Mouse (Mus musculus) liver, embryonic 14.5 days (tissue): ENCODE data around the gene Soga3. TPM values are rescaled to one million over a fixed set of nuclear protein-coding genes. Genes with fewer than 3 reads are reported as not detected.

Experiments used
- ATAC-seq: fragments of 200-750 bp; cut with Nextera tagmentation; 2 replicates; pipeline ENCODE4 v1.8.0; 2017; ENCODE audit warnings: moderate number of reproducible peaks, mild to moderate bottlenecking, moderate library complexity; ENCODE audit not compliant: insufficient read depth
- DNase-seq, 3 experiments: peaks; one replicate each; pipeline ENCODE4 v3.0.0-alpha.2; 2012 to 2013; ENCODE audit warnings: low read depth in 3 of 3, low spot score in 3 of 3
- H3K27ac ChIP-seq: fragments of 300-500 bp; sonication (generic); 2 replicates; pipeline ENCODE4 v1.5.1; 2014; ENCODE audit warnings: moderate library complexity, mild to moderate bottlenecking, control low read depth, inconsistent platforms
- H3K27me3 ChIP-seq: fragments of 300-500 bp; sonication (generic); 2 replicates; pipeline ENCODE4 v1.6.1; 2014; ENCODE audit warnings: mild to moderate bottlenecking, low read length, moderate library complexity; ENCODE audit not compliant: control insufficient read depth, insufficient read depth
- H3K36me3 ChIP-seq: fragments of 300-500 bp; sonication (generic); replicated peaks from 2 replicates; pipeline ENCODE4 v1.6.1; 2014; ENCODE audit warnings: low read depth; ENCODE audit not compliant: control insufficient read depth, insufficient read depth
- H3K4me1 ChIP-seq, 2 experiments: fragments of 200-500 bp in 1 of 2; fragments of 300-500 bp in 1 of 2; sonication (generic) in 1 of 2; replicated peaks; 2 replicates each; pipeline ENCODE4 v1.6.1; 2012 to 2014; ENCODE audit warnings: antibody characterized with exemption in 1 of 2, inconsistent platforms in 1 of 2, low read length in 1 of 2; ENCODE audit not compliant: control insufficient read depth in 2 of 2, insufficient read depth in 2 of 2
- H3K4me2 ChIP-seq: fragments of 300-500 bp; sonication (generic); 2 replicates; pipeline ENCODE4 v1.6.1; 2014; ENCODE audit warnings: low read depth, mild to moderate bottlenecking, control low read depth, moderate library complexity
- H3K4me3 ChIP-seq, 2 experiments: fragments of 200-500 bp in 1 of 2; fragments of 300-500 bp in 1 of 2; sonication (generic) in 1 of 2; 2 replicates each; pipeline ENCODE4 v1.5.1; 2012 to 2014; ENCODE audit warnings: low read depth in 2 of 2, low read length in 2 of 2, mild to moderate bottlenecking in 2 of 2, control low read depth in 1 of 2, inconsistent platforms in 1 of 2, moderate library complexity in 1 of 2; ENCODE audit not compliant: insufficient read depth in 1 of 2
- H3K9ac ChIP-seq: fragments of 300-500 bp; sonication (generic); replicated peaks from 2 replicates; pipeline ENCODE4 v1.6.1; 2014; ENCODE audit warnings: mild to moderate bottlenecking, control low read depth, moderate library complexity
- H3K9me3 ChIP-seq: fragments of 300-500 bp; sonication (generic); 2 replicates; pipeline ENCODE4 v1.6.1; 2016; ENCODE audit warnings: low read length, mixed read lengths; ENCODE audit not compliant: control insufficient read depth
- CTCF ChIP-seq: IDR thresholded peaks from 2 replicates; pipeline ENCODE4 v1.5.1; 2016; ENCODE audit warnings: antibody characterized with exemption, low read depth, control low read depth
- EP300 ChIP-seq: IDR thresholded peaks from 2 replicates; pipeline ENCODE4 v1.6.1; 2016; ENCODE audit warnings: antibody characterized with exemption, low read depth
- WGBS: fragments of 180-500 bp; shearing (Covaris S2); extraction: QIAGEN DNeasy Blood & Tissue Kit; methylation state at CpG from one replicate; pipeline ENCODE4 v1.1.7; 2014; ENCODE audit not compliant: insufficient replicate concordance; 5-methylcytosine and 5-hydroxymethylcytosine counted together
- polyA plus RNA-seq, 2 experiments: library from polyadenylated mRNA; depleted of rRNA in 1 of 2; stranded (reverse) in 1 of 2; unstranded in 1 of 2; fragments of >200 nt; fragmentation: Nextera tagmentation in 1 of 2; extraction: Ambion mirVana in 1 of 2; gene quantifications; 2 replicates each; pipeline versions ENCODE4 v1.2.1 to v1.2.3; 2012 to 2014

Gene Soga3
- polyA plus RNA-seq, 2 experiments = 0.02 TPM; not detected in 1

- DNase-seq (no peak), ATAC-seq (no peak)
- TF ChIP-seq EP300 (no peak), CTCF (no peak)
- Histone ChIP-seq H3K4me2 (no peak overlapping the region), H3K36me3 (no peaks in the 10 kb centered on the region), H3K4me1 (no peaks in the 10 kb centered on the region), H3K9me3 (no peaks in the 10 kb centered on the region), H3K4me3 (no peak overlapping the region), H3K27me3 (no peaks in the 10 kb centered on the region), H3K27ac (no peak overlapping the region), H3K9ac (no peak overlapping the region)
- 59% methylated on average over 2 of the region's 2 CpGs for WGBS
Observed at GRCm38 (mm10) chr10:29161664-29162063, 18.0 kb downstream of the Soga3 start.

- no peaks in the 10 kb centered on the region for H3K4me1 ChIP-seq
- DNase-seq (no peak), ATAC-seq (no peak)
- H3K4me2 ChIP-seq = no peak overlapping the region
- no peak overlapping the region for H3K27ac ChIP-seq
- H3K9ac ChIP-seq = no peak overlapping the region
- no peaks in the 10 kb centered on the region for H3K36me3 ChIP-seq
- no peak overlapping the region for H3K4me3 ChIP-seq
- no peak for TF ChIP-seq CTCF
- no peak for TF ChIP-seq EP300
- H3K9me3 ChIP-seq = no peaks in the 10 kb centered on the region
- 43% methylated on average over 2 of the region's 2 CpGs for WGBS
- no peaks in the 10 kb centered on the region for H3K27me3 ChIP-seq
Observed at GRCm38 (mm10) chr10:29173778-29174177, 30.1 kb downstream of the Soga3 start.

DNA sequence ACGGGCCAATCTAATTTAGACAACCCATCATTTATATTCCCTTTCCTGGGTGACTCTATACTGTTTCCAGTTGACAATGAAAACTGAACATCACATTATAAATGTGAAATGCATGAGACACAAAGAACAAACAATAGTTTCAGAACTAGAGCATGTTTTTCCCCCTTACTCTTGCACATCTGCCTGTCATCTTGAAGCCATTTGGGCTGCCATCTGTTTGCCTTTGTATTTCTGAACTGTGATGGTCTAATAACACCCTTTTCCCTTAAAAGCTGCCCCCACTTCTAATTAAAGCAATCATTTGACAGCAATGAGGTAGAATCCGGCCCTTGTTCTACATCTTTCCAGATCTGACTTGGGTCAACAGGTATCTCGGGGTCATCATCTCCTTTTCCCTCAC lies 32.0 kb downstream of the Soga3 start:
- WGBS = 53% methylated on average over 3 of the region's 3 CpGs
- Histone ChIP-seq H3K4me3 (no peak overlapping the region), H3K4me1 (no peaks in the 10 kb centered on the region), H3K36me3 (no peaks in the 10 kb centered on the region), H3K9ac (no peak overlapping the region), H3K4me2 (no peak overlapping the region), H3K27ac (no peak overlapping the region), H3K27me3 (no peaks in the 10 kb centered on the region), H3K9me3 (no peaks in the 10 kb centered on the region)
- DNase-seq (no peak), ATAC-seq (no peak)
- no peak for TF ChIP-seq EP300
- TF ChIP-seq CTCF = no peak

GRCm38 (mm10) chr10:29176881-29177280 lies 33.2 kb downstream of the Soga3 start:
- TF ChIP-seq CTCF (no peak), EP300 (no peak)
- 61% methylated on average over 4 of the region's 4 CpGs for WGBS
- H3K27me3 ChIP-seq = no peaks in the 10 kb centered on the region

DNA sequence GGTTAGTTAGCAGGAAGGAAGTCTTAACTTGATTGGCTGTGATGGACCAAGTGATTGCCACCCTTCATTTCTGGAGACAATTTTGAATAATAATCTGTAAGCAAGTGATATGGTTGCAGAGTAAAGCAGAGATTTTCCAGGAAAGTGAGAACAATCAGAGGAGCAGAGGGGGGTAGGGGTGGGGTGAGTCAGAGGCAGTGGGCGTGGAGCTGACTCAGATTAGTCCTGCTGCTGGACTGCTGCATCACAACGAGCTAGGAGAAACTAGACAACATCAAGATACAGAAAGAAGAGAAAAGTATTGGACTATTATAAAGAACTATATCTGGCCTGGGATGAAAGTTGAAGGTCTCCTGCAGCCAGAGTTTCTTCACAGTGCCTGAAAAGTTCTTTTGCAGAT lies 34.4 kb downstream of the Soga3 start:
- no peak for DNase-seq
- Histone ChIP-seq H3K9me3 (no peaks in the 10 kb centered on the region), H3K9ac (no peak overlapping the region), H3K4me1 (no peaks in the 10 kb centered on the region), H3K4me2 (no peak overlapping the region), H3K27ac (no peak overlapping the region), H3K36me3 (no peaks in the 10 kb centered on the region), H3K4me3 (no peak overlapping the region), H3K27me3 (no peaks in the 10 kb centered on the region)
- WGBS = 32% methylated on average over 2 of the region's 2 CpGs
- TF ChIP-seq EP300 (no peak), CTCF (no peak)
- no peak for ATAC-seq

More at GRCm38 (mm10) chr10:29176881-29177280, 33.2 kb downstream of the Soga3 start:
- no peak overlapping the region for H3K9ac ChIP-seq
- H3K9me3 ChIP-seq = no peaks in the 10 kb centered on the region
- H3K36me3 ChIP-seq = no peaks in the 10 kb centered on the region
- no peak overlapping the region for H3K4me2 ChIP-seq
- no peaks in the 10 kb centered on the region for H3K4me1 ChIP-seq
- no peak overlapping the region for H3K27ac ChIP-seq
- ATAC-seq = no peak
- no peak for DNase-seq
- H3K4me3 ChIP-seq = no peak overlapping the region

GRCm38 (mm10) chr10:29180210-29180609 lies 36.6 kb downstream of the Soga3 start:
- no peak overlapping the region for H3K4me2 ChIP-seq
- no peak for ATAC-seq
- WGBS = 73% methylated on average over 3 of the region's 3 CpGs

More at GRCm38 (mm10) chr10:29180210-29180609, 36.6 kb downstream of the Soga3 start:
- Histone ChIP-seq H3K4me3 (no peak overlapping the region), H3K9ac (no peak overlapping the region), H3K27ac (no peak overlapping the region), H3K4me1 (no peaks in the 10 kb centered on the region), H3K27me3 (no peaks in the 10 kb centered on the region), H3K36me3 (no peaks in the 10 kb centered on the region), H3K9me3 (no peaks in the 10 kb centered on the region)
- DNase-seq = no peak
- TF ChIP-seq CTCF = no peak
- TF ChIP-seq EP300 = no peak
